Mouse (Mus musculus): ENCODE measurements around the gene Sost. TPM values are rescaled to one million over a fixed set of nuclear protein-coding genes. Genes with fewer than 3 reads are reported as not detected.

Gene Sost
- 0.20 and 0.30 TPM in 2 replicates for polyA plus RNA-seq (2012; rRNA removed)

GRCm38 (mm10) chr11:101966965-101967614, at the start of gene Sost:
TSS of gene Sost (minus strand) at chr11:101967015.

DNA sequence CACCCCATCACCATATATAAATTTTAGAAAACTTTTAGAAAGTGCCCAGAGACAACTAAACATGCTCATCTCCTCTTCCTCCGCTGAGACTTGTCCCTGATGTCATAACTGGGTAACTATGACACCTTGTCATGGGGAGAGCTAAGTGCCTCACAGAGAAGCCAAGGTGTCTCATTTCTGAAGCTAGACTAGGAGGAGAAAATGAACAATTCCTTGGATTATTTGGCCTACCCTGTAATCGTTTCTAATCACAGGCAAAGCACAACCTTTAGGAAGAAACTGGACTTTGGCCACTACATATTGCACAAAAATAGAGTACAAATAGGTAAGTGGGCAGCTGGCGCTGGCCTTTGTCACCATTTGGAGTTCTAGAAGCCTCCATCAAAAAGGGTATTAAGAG, 20.1 kb upstream of the Sost start, which contains the start of gene Dusp3:
Gene Dusp3 (minus strand): TSS at position 101 of the 400 bp plus-strand sequence.

DNA sequence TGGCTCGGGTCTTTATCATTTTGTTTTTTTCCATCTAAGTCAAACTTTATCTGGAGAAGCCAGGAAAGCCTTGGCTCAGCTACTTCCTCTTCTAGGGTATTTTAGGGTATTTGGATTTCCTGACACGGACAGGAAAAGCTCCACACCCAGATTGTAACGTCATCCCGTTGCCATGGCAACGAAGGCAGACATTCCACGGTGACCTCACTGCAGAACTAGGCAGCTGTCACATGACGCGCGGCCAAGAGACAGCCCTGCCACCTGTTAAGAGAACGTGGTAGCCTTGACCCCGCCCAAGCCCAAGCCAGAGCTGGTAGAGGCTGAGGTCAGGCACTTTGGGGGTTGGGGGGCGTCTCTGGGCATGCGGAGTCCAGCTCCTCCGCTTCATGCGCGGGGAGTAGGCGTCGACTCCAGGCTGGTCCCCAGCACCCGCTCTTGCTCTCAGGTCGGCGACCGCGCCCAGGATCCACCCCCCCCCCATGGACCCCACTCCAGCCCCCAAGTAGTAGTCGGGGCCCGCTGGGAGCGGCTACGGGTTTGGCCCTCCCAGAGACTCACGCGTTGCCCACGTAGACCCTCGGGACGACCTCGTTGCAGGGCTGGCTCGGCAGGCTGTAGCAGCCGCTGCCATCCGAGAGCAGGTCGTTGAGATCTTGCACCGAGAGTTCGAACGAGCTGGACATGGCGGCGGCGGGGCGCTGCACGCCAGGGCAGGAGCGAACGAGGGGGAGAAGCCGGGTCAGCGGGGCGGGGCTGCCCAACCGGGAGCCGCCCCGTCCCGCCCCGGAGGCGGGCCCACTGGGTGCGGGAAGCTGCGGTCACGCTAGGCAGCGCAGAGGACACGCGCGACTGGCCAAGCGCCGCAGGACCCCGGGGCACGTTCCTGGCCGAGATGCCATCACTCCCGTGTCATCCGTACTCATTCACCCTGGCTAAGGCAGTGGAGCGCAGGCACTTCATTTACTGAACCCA, 17.5 kb upstream of the Sost start, which contains the start of gene Cfap97d1:
Gene Cfap97d1 (plus strand): TSS at position 226 of the 972 bp plus-strand sequence.

Other genes with a start within 250 kb of the Sost start
- gene Dhx8, start 234.1 kb downstream of the Sost start, polyA plus RNA-seq (2012; rRNA removed), result 11.8 and 13.4 TPM in 2 replicates
- gene Etv4, start 181.6 kb downstream of the Sost start, polyA plus RNA-seq (2012; rRNA removed), result 2.4 and 2.6 TPM in 2 replicates
- gene Meox1, start 72.6 kb downstream of the Sost start, polyA plus RNA-seq (2012; rRNA removed), result 1.2 and 1.7 TPM in 2 replicates
- not detected in 2 replicates for gene Cfap97d1, start 17.3 kb upstream of the Sost start, polyA plus RNA-seq (2012; rRNA removed)
- gene Dusp3, start 20.0 kb upstream of the Sost start, polyA plus RNA-seq (2012; rRNA removed), result 117 and 138 TPM in 2 replicates
- 19.1 and 19.2 TPM in 2 replicates for gene Mpp3, start 61.4 kb upstream of the Sost start, polyA plus RNA-seq (2012; rRNA removed)
- gene Cd300lg, start 74.5 kb upstream of the Sost start, polyA plus RNA-seq (2012; rRNA removed), result 13.3 and 16.6 TPM in 2 replicates
- 10.5 and 10.9 TPM in 2 replicates for gene Mpp2, start 121.5 kb upstream of the Sost start, polyA plus RNA-seq (2012; rRNA removed)
- not detected in 2 replicates for gene Ppy, start 134.3 kb upstream of the Sost start, polyA plus RNA-seq (2012; rRNA removed)
- gene Pyy, start 140.8 kb upstream of the Sost start, polyA plus RNA-seq (2012; rRNA removed), result not detected in 2 replicates
- 3.6 and 3.7 TPM in 2 replicates for gene Nags, start 178.5 kb upstream of the Sost start, polyA plus RNA-seq (2012; rRNA removed)
- gene Tmem101, start 189.4 kb upstream of the Sost start, polyA plus RNA-seq (2012; rRNA removed), result 37.3 and 46.7 TPM in 2 replicates
- gene Lsm12, start 218.3 kb upstream of the Sost start, polyA plus RNA-seq (2012; rRNA removed), result 25.7 and 33.2 TPM in 2 replicates
- 169 and 171 TPM in 2 replicates for gene G6pc3, start 222.6 kb upstream of the Sost start, polyA plus RNA-seq (2012; rRNA removed)